Mouse (Mus musculus): Measurements from ENCODE around the gene Ctnnbl1. TPM values are rescaled to one million over a fixed set of nuclear protein-coding genes. Genes with fewer than 3 reads are reported as not detected.

Ctnnbl1 gene
- 35.7 and 39.0 TPM in 2 replicates for polyA plus RNA-seq (2016; fragmentation: Nextera tagmentation; extraction: Ambion mirVana)

GRCm38 (mm10) chr2:157736854-157737850, at the start of gene Ctnnbl1:
Gene Ctnnbl1, plus strand, starts transcription at chr2:157737401.
- Histone ChIP-seq H3K4me2 (peak within 1 kb of the TSS; percentile 91), H3K9ac (peak within 1 kb of the TSS; percentile 80), H3K27ac (no peak within 1 kb of the TSS), H3K27me3 (replicated peaks) (no peaks in the 10 kb centered on the region; the same call in 1 of the 2 replicates), H3K36me3 (no peaks in the 10 kb centered on the region), H3K9me3 (replicated peaks) (no peaks in the 10 kb centered on the region), H3K4me1 (peaks cover 12% of the 10 kb centered on the region), H3K4me3 (peak within 1 kb of the TSS; percentile 68)
- WGBS (ENCODE audit: insufficient replicate concordance): 10% methylated on average over 44 of the region's 44 CpGs
- peak; percentile 95 for ATAC-seq

- H3K27ac ChIP-seq: no peak overlapping the region
- H3K9ac ChIP-seq: no peak overlapping the region
- H3K4me2 ChIP-seq: no peak overlapping the region
- H3K36me3 ChIP-seq: no peaks in the 10 kb centered on the region
- ATAC-seq: no peak
- no peak overlapping the region for H3K4me3 ChIP-seq
- no peaks in the 10 kb centered on the region for H3K9me3 ChIP-seq (replicated peaks)
- H3K27me3 ChIP-seq (replicated peaks): peaks cover 11% of the 10 kb centered on the region
- H3K4me1 ChIP-seq: no peaks in the 10 kb centered on the region
- 45% methylated on average over 3 of the region's 3 CpGs for WGBS (ENCODE audit: insufficient replicate concordance)
Observed at GRCm38 (mm10) chr2:157687506-157687905, 49.7 kb upstream of the Ctnnbl1 start.

GRCm38 (mm10) chr2:157691266-157692105, 45.7 kb upstream of the Ctnnbl1 start:
- WGBS (ENCODE audit: insufficient replicate concordance): 62% methylated on average over 13 of the region's 13 CpGs
- no peaks in the 10 kb centered on the region for H3K36me3 ChIP-seq
- no peaks in the 10 kb centered on the region for H3K4me1 ChIP-seq
- H3K4me3 ChIP-seq: no peak overlapping the region
- no peak overlapping the region for H3K4me2 ChIP-seq
- H3K9me3 ChIP-seq (replicated peaks): no peaks in the 10 kb centered on the region
- peaks cover 20% of the 10 kb centered on the region for H3K27me3 ChIP-seq (replicated peaks)
- ATAC-seq: no peak
- no peak overlapping the region for H3K27ac ChIP-seq
- no peak overlapping the region for H3K9ac ChIP-seq

- H3K4me3 ChIP-seq: no peak overlapping the region
- H3K27me3 ChIP-seq (replicated peaks): peaks cover 20% of the 10 kb centered on the region
- H3K36me3 ChIP-seq: no peaks in the 10 kb centered on the region
- no peak overlapping the region for H3K4me2 ChIP-seq
- H3K27ac ChIP-seq: no peak overlapping the region
- H3K4me1 ChIP-seq: no peaks in the 10 kb centered on the region
- ATAC-seq: no peak
- H3K9me3 ChIP-seq (replicated peaks): no peaks in the 10 kb centered on the region
- WGBS (ENCODE audit: insufficient replicate concordance): 35% methylated on average over 17 of the region's 17 CpGs
- H3K9ac ChIP-seq: no peak overlapping the region
Observed at GRCm38 (mm10) chr2:157692365-157692932, 44.8 kb upstream of the Ctnnbl1 start.

GRCm38 (mm10) chr2:157693576-157693975, 43.6 kb upstream of the Ctnnbl1 start:
- Histone ChIP-seq H3K4me3 (no peak overlapping the region), H3K27ac (no peak overlapping the region), H3K4me2 (no peak overlapping the region), H3K27me3 (replicated peaks) (peaks cover 20% of the 10 kb centered on the region), H3K4me1 (no peaks in the 10 kb centered on the region), H3K9ac (no peak overlapping the region), H3K9me3 (replicated peaks) (no peaks in the 10 kb centered on the region), H3K36me3 (no peaks in the 10 kb centered on the region)
- 62% methylated on average over 3 of the region's 3 CpGs for WGBS (ENCODE audit: insufficient replicate concordance)
- ATAC-seq: no peak

- 49% methylated on average over 7 of the region's 7 CpGs for WGBS (ENCODE audit: insufficient replicate concordance)
- Histone ChIP-seq H3K9me3 (replicated peaks) (no peaks in the 10 kb centered on the region), H3K27ac (no peak overlapping the region), H3K4me2 (no peak overlapping the region), H3K27me3 (replicated peaks) (peaks cover 20% of the 10 kb centered on the region), H3K9ac (no peak overlapping the region), H3K4me1 (no peaks in the 10 kb centered on the region), H3K4me3 (no peak overlapping the region), H3K36me3 (no peaks in the 10 kb centered on the region)
- ATAC-seq: no peak
Observed at GRCm38 (mm10) chr2:157696297-157696731, 40.9 kb upstream of the Ctnnbl1 start.

- H3K9ac ChIP-seq: no peak overlapping the region
- H3K36me3 ChIP-seq: no peaks in the 10 kb centered on the region
- no peak overlapping the region for H3K4me2 ChIP-seq
- H3K4me1 ChIP-seq: no peaks in the 10 kb centered on the region
- H3K4me3 ChIP-seq: no peak overlapping the region
- H3K9me3 ChIP-seq (replicated peaks): no peaks in the 10 kb centered on the region
- H3K27me3 ChIP-seq (replicated peaks): peaks cover 39% of the 10 kb centered on the region
- ATAC-seq: no peak
- H3K27ac ChIP-seq: no peak overlapping the region
- WGBS (ENCODE audit: insufficient replicate concordance): 67% methylated on average over 8 of the region's 8 CpGs
Observed at GRCm38 (mm10) chr2:157703155-157703554, 34.0 kb upstream of the Ctnnbl1 start.

GRCm38 (mm10) chr2:157704991-157705776, 32.0 kb upstream of the Ctnnbl1 start:
- 46% methylated on average over 28 of the region's 28 CpGs for WGBS (ENCODE audit: insufficient replicate concordance)
- ATAC-seq: no peak

GRCm38 (mm10) chr2:157705777-157706158, 31.4 kb upstream of the Ctnnbl1 start:
- ATAC-seq: no peak
- Histone ChIP-seq H3K36me3 (no peaks in the 10 kb centered on the region), H3K9me3 (replicated peaks) (no peaks in the 10 kb centered on the region), H3K4me2 (no peak overlapping the region), H3K4me1 (no peaks in the 10 kb centered on the region), H3K9ac (no peak overlapping the region), H3K4me3 (no peak overlapping the region), H3K27ac (no peak overlapping the region), H3K27me3 (replicated peaks) (peaks cover 39% of the 10 kb centered on the region)
- 45% methylated on average over 8 of the region's 8 CpGs for WGBS (ENCODE audit: insufficient replicate concordance)

More at GRCm38 (mm10) chr2:157704991-157705776, 32.0 kb upstream of the Ctnnbl1 start:
- no peaks in the 10 kb centered on the region for H3K9me3 ChIP-seq (replicated peaks)
- H3K9ac ChIP-seq: no peak overlapping the region
- peaks cover 39% of the 10 kb centered on the region for H3K27me3 ChIP-seq (replicated peaks)
- H3K36me3 ChIP-seq: no peaks in the 10 kb centered on the region
- H3K27ac ChIP-seq: no peak overlapping the region
- H3K4me3 ChIP-seq: no peak overlapping the region
- H3K4me1 ChIP-seq: no peaks in the 10 kb centered on the region
- H3K4me2 ChIP-seq: no peak overlapping the region

- H3K27ac ChIP-seq: no peak overlapping the region
- H3K27me3 ChIP-seq (replicated peaks): peaks cover 39% of the 10 kb centered on the region
- H3K9ac ChIP-seq: no peak overlapping the region
- H3K4me3 ChIP-seq: no peak overlapping the region
- H3K36me3 ChIP-seq: no peaks in the 10 kb centered on the region
- no peaks in the 10 kb centered on the region for H3K4me1 ChIP-seq
- WGBS (ENCODE audit: insufficient replicate concordance): 52% methylated on average over 11 of the region's 11 CpGs
- H3K9me3 ChIP-seq (replicated peaks): no peaks in the 10 kb centered on the region
- no peak overlapping the region for H3K4me2 ChIP-seq
- no peak for ATAC-seq
Observed at GRCm38 (mm10) chr2:157707191-157707923, 29.8 kb upstream of the Ctnnbl1 start.

Measured in liver, embryonic 12.5 days (tissue).